Mouse (Mus musculus) urinary bladder, postnatal 4 days (tissue): ENCODE measurements around the gene Praf2.

Source experiments
- DNase-seq, 2 experiments: peaks; one replicate each; pipeline ENCODE4 v3.0.0; 2021 to 2022; ENCODE audit warnings: low spot score in 2 of 2

Praf2 gene

DNA sequence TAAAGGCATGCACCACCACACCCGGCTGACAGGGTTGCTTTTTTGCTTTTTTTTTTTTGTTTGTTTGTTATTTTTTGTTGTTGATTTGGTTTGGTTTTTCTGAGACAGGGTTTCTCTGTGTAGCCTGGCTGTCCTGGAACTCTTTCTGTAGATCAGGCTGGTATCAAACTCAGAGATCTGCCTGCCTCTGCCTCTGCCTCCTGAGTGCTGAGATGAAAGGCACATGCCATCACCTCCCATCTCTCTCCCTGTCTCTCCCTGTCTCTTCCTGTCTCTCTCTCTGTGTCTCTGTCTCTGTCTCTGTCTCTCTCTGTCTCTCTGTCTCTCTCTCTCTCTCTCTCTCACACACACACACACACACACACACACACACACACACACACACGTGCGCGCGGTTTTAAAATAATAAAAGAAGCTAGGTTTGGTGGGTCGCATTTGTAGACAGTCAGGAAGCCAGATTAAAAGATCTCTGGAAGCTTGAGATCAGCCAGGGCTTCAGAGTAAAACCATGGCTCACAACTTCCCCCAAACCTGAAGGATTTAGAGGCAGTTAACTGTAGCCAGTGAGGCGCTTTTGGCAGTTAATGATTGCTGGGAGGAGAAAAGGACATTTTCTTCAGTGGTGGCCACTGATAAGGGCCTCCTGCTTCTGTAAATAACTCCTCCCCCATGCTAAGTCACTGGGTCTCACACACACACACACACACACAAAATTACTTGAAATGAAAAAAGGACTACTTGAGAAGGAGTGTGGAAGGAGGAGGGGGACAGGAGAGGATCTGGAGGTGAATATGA, 50.4 kb downstream of the Praf2 start:
- DNase-seq: no peak

DNA sequence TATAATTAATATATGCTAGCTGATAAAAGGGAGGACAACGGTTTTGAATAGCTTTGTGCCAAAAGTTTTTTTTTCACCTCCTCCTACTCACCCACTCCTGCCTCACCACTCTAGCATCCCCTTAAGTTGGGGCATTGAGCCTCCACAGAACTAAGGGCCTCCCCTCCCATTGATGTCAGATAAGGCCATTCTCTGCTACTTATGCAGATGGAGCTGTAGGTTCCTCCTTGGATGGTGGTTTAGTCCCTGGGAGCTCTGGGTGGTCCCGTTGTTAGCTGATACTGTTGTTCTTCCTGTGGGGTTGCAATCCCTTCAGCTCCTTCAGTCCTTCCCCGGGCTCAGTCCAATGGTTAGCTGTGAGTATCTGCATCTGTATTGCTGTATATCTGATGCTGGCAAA, 51.1 kb downstream of the Praf2 start:
- DNase-seq: no peak
